ENCODE assay signal across 11 mouse cellular contexts in genomic region chr4:123584720-123585093, GRCm38 (mm10).
DNase-seq lines count a peak whose midpoint lies in the region; ATAC-seq and TF ChIP-seq lines count a peak whose summit lies in the region.
"Had no signal": no experiment of that assay in that cellular context is flagged by ENCODE, and none has a peak within 500 bp of the region (broad histone marks: within the 10 kb centered on the region; RNA-seq: fewer than 3 reads in every experiment).

No protein-coding gene starts in this region.

- H3K27me3 ChIP-seq in hindbrain, embryonic 12.5 days = no peaks in the 10 kb centered on the region
- no peaks in the 10 kb centered on the region for H3K27me3 ChIP-seq in neural tube, embryonic 15.5 days (replicated peaks)
- H3K27me3 ChIP-seq: embryonic facial prominence, embryonic 15.5 days had no signal

- TF ChIP-seq CTCF in layer of hippocampus, adult 2 months (conservative IDR thresholded peaks at IDR 0.05) = no peak

- no peaks in the 10 kb centered on the region for H3K36me3 ChIP-seq in hindbrain, embryonic 12.5 days
- H3K36me3 ChIP-seq in neural tube, embryonic 15.5 days = no peaks in the 10 kb centered on the region
- H3K36me3 ChIP-seq: embryonic facial prominence, embryonic 15.5 days; limb, embryonic 10.5 days had no signal

- peak; percentile 58; the same call in 1 of the 2 replicates for ATAC-seq in hindbrain, embryonic 12.5 days (ENCODE audit: low FRiP score)
- ATAC-seq in neural tube, embryonic 15.5 days (ENCODE audit: low FRiP score) = no peak

- peak overlapping the region; percentile 28; the same call in 1 of the 2 replicates for H3K27ac ChIP-seq in layer of hippocampus, adult 2 months
- peak overlapping the region; percentile 70 for H3K27ac ChIP-seq in hindbrain, embryonic 12.5 days
- peak overlapping the region; percentile 3; the same call in 1 of the 2 replicates for H3K27ac ChIP-seq in neural tube, embryonic 15.5 days (replicated peaks)
- H3K27ac ChIP-seq: embryonic facial prominence, embryonic 15.5 days; limb, embryonic 10.5 days had no signal

- WGBS in hindbrain, embryonic 12.5 days = 44% methylated on average over 3 of the region's 3 CpGs
- 41% methylated on average over 3 of the region's 3 CpGs for WGBS in neural tube, embryonic 15.5 days

- peaks cover 15% of the 10 kb centered on the region for H3K4me1 ChIP-seq in hindbrain, embryonic 12.5 days
- peaks cover 24% of the 10 kb centered on the region for H3K4me1 ChIP-seq in neural tube, embryonic 15.5 days

- DNase-seq in layer of hippocampus, adult 2 months (ENCODE audit: low spot score in 2 of 2) = no peak
- no peak for DNase-seq in layer of hippocampus, adult 11-12 months (ENCODE audit: low spot score)
- DNase-seq in right cerebral cortex, postnatal 14 days = peak; percentile 23
- no peak for DNase-seq in right cerebral cortex, adult 2 months (ENCODE audit: low spot score in 2 of 2)
- DNase-seq in yolk sac, embryonic 10.5 days (ENCODE audit: low spot score) = no peak
- DNase-seq in adrenal gland, adult 2 months = no peak
- DNase-seq: cerebellum, postnatal 36 days had no signal

- no peak overlapping the region for H3K4me3 ChIP-seq in layer of hippocampus, adult 2 months
- no peak overlapping the region for H3K4me3 ChIP-seq in hindbrain, embryonic 12.5 days
- H3K4me3 ChIP-seq in neural tube, embryonic 15.5 days (replicated peaks) = no peak overlapping the region
- H3K4me3 ChIP-seq: embryonic facial prominence, embryonic 15.5 days; limb, embryonic 10.5 days had no signal

- H3K4me2 ChIP-seq in hindbrain, embryonic 12.5 days (replicated peaks) = no peak overlapping the region
- H3K4me2 ChIP-seq in neural tube, embryonic 15.5 days = no peak overlapping the region
- H3K4me2 ChIP-seq: embryonic facial prominence, embryonic 15.5 days had no signal

- no peaks in the 10 kb centered on the region for H3K9me3 ChIP-seq in hindbrain, embryonic 12.5 days (replicated peaks)
- no peaks in the 10 kb centered on the region for H3K9me3 ChIP-seq in neural tube, embryonic 15.5 days (replicated peaks)
- H3K9me3 ChIP-seq: embryonic facial prominence, embryonic 15.5 days; limb, embryonic 10.5 days had no signal

- H3K9ac ChIP-seq in hindbrain, embryonic 12.5 days = no peak overlapping the region
- H3K9ac ChIP-seq in neural tube, embryonic 15.5 days (replicated peaks) = no peak overlapping the region
- H3K9ac ChIP-seq: embryonic facial prominence, embryonic 15.5 days had no signal

Comparison
In these comparisons a context has a peak if more than half of its experiments do, and no peak if none do; other contexts are left out.
1. H3K27ac ChIP-seq: peak in every context shown above with its lines; median percentile 70 in hindbrain, embryonic 12.5 days; 28 in layer of hippocampus, adult 2 months; 3 in neural tube, embryonic 15.5 days.